Mouse (Mus musculus) spleen, postnatal 10 days (tissue): ENCODE data around the gene Cd79a.
A peak's percentile ranks its signal among the peaks of the same experiment; 100 is the strongest.
"Not testable (repeated sequence)": the region's sequence is repeated elsewhere in the genome, so short reads cannot be mapped to it uniquely, and the experiment has no call there.

ENCODE experiments used
- DNase-seq, 2 experiments: peaks; one replicate each; pipeline ENCODE4 v3.0.0; 2021 to 2022; ENCODE audit warnings: low spot score in 2 of 2

Cd79a gene

DNA sequence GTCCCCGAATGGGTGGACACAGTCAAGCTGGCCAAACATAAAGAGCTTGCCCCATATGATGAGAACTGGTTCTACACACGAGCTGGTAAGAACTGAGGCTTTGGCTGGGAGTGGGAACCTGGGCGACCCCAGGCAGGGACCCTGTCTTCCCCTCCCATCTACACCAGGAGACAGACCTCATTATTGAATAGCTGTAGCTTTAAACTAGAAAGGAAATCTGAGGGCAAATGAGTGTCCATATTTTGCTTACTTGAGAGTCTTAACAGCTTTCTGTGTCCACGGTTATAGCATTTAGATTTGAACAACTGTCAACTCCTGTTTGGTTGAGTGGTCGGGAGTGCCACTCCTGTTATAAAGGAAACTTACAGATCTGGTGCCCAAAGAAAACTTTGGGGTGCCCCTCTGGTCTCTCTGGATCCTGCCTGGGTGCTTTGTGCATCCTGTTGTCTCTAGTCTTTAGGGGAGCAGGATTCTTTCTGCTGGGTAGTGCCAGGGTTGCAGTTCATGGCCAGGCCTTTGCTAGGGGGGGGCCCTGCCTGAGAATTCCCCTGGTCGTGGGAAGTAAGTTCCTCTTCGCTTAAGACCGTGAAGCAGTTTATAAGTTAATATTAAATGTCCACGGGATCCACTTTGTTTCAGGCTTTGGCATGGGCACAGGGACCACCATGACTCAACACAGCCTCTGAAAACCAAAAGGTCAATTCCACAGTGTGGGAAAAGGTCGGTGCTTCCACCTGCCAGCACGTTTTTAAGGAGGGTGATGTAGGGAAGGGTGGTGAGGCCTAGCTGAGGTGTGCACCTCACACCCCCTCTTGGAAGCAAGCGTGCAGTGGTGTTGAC is 11.5 kb upstream of the Cd79a start:
- DNase-seq, result no peak

DNA sequence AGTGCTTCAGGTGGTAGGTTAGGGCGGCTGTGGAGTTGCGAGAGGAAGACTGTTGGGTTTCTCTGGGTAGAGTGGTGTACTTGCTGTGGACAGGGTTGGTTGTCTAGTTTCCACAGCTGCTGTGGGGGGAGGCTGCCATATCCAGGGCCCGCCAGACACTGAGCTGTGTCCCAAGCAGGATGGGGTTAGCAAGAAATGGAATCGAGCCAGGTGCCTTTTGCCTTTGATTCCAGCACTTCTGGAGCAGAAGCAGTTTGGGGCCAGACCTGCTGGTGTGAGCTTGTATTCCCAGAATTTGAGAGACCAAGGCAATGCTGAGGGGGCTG is 10.9 kb upstream of the Cd79a start:
- DNase-seq, result no peak

DNA sequence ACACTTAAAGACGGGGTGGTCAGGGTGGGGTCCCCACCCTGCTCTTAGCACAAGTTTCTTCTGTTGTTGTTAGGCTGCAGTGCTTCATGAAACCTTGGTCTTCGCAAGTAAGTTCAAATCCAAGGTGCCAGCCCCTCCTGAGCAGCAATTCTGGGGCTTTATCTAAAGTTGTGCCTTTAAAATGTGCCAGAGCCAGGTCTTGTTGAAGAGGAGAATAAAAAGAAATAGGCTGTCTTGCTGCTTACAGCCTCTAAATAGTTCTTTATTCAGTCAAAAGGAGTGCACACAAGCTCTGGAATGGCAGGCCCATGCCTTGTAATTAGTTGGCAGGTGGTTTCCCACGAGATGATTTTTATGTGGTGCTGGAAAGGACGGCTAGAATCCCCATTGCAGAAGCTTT is 10.1 kb upstream of the Cd79a start:
- DNase-seq, result no peak

DNA sequence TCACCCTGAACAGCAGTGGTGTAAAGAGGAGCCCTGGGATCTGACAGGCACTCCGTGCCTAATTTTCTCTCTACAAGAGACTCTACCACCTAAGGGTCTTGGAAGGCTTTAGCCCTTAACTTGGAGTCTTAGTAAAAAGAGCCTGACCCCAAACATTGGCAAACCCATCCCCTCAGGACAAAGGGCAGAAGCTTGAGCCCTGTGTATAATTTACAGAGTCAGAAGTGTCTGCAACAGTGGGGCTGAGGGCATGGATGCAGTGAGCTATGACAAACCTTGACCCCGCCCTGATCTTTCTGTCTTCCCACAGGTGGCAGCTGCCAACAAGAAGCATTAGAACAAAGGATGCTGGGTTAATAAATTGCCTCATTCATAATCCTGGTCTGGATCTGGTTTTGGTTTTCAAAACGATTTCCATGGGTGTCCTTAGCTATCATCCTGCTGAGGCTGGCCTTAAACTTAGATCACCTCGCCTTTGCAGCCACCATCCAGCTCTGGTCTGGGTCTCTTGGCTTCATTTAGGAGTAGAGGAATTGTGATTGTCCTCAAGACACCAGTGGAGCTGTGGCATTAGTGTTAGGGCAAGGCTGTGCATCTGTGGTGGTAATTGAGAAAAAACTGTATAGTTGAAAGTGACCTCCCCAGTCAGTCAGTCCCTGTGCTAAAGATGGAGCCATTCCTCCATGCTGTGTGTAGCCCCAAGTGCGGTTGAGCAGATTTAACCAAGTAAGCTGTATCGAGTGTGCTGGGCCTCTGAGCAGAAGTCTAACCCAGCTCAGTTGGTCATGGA is 7.6 kb upstream of the Cd79a start:
- DNase-seq, result no peak

DNA sequence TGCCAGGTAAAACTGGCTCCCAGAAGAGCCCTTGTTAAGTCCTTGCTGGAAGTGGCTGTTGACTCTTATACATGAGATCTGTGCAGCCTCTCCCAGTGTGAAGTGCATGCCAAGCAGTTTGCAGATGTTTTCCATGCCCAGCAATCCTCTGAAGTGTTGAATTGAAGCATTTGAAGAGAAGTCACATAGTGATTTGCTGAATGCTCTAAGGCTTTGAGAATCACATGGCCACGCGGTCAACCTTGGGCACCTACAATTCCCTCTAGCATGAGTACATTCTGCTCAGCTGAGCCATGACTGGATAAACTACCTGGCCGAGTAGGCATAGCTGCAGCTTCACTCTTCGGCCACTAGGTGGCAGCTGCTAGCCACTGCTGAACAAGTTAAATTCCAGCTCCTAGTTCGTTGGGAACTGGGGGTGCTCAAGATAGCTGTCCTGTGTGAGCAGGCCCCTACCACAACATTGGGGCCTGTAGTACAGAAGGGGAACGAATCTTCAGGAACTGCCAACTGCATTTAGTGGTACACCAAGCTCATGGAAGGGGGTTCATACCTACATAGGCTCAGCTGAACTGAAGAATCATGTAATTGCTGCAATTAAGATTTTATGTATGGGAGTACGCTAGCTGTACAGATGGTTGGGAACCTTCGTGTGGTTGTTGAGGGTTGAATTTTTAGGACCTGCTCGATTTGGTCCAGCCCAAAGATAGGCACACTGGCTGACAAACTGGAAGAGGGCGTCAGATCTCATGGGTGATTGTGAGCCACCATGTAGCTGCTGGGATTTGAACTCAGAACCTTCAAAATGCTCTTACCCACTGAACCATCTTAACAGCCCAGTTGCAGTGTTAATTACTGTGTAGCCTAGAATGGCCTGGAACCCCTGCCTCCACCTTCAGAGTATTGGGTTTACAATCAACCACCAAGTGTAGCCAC is 6.6 kb upstream of the Cd79a start:
- DNase-seq, result peak; percentile 67 to 78

DNA sequence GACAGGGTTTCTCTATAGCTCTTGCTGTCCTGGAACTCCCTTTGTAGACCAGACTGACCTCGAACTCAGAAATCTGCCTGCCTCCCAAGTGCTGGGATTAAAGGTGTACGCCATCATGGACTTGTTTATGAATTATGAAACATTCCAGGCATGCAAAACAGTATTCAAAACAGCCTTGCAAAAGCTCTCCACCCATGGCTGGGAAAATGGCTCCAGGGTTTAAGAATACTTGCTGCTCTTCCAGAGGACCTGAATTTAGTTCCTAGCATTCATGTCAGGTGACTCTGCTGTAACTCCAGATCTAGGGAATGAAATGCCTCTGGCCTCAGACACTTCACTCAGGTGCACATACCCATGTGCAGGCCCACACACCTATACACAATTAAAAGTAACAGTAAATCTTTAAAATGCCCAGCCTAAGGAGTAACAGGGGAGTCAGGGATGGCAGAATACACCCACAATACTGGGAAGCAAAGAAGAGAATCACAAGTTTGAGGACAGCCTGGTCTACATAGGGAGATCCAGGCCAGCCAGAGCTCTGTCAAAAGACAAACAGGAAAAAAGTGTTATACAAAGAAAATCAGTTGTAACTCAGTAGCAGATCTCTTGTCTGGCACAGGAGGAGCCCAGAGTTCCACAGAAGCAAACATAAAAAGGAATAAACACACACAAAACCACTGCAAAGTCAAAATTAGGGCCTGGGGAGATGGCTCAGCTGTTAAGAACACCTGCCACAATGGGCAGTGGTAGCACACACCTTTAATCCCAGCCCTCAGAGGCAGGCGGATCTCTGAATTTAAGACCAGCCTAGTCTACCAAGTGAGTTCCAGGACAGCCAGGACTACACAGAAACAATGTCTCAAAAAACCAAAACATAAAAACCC is 5.7 kb upstream of the Cd79a start:
- no peak for DNase-seq

DNA sequence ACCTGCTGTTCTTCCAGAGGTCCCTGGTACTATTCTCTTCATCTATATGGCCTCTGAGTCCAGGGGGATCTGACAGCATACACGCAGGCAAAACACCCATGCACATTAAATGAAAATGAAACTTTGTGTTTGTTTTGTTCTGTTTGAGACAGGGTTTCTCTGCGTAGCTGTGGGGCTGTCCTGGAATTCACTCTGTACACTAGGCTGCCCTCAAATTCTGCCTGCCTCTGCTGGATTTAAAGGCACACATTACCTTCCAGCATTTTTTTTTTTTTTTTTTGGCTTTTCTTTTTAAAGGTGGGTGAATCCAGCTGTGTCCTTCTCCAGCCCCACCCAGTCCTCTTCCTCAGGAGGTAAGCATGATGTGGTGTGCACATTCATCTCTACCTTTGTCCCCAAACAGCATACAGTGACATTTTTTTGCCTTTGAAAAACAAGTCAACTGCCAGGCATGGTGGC is 5.0 kb upstream of the Cd79a start:
- no peak for DNase-seq

DNA sequence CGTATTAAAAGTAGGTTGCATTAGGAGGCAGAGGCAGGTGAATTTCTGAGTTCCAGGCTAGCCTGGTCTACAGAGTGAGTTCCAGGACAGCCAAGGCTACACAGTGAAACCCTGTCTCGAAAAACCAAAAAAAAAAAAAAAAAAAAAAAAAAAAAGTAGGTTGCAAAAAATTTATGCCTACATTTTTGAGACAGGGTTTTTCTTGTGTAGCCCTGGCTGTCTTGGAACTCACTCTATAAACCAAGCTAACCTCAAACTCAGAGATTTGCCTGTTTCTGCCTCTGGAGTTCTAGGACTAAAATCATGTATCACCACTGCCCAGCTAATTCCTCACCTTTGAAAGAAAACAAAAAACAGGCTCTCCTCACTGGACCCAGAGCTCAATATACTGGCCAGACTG is 1.4 kb upstream of the Cd79a start:
- not testable (repeated sequence) for DNase-seq

DNA sequence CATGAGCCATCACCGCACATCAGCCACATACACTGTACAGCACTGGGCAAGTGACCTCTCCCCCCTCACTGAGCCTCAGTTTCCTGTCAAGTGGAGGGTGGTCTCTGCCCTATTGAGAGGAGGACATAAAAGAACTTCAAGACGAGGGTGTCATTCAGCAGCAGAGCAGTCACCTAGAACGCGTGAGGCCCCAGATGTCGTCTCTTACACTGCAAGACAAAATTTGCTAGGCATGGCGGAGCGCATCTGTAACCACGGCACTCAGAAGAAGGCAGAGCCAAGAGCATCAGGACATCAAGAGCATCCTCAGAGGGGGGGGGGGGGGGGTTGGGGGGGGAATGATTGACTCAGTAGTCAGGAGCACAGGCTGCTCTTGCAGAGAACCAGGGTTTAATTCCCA is 912 bp upstream of the Cd79a start:
- DNase-seq, result peak in 1 of 2 experiments; percentile 56

DNA sequence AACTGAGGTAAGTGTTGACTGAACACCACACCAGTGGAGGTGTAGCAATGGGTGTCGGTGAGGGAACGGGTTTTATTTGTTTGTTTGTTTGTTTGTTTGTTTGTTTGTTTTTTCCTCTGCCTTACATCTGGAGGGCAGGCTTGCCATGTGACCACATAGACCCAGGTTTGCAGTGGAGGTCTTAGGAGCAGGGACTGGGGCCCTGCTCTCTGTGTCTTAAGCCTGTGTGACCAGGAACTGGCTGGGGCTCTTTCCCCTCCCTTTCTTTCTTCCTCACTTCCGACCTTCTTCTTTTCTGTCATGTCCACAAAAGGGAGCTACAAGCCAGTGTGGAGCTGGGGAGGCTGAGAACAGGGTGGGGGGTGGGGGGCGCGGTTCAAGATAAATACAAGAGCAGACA is 778 bp downstream of the Cd79a start:
- DNase-seq, result no peak

DNA sequence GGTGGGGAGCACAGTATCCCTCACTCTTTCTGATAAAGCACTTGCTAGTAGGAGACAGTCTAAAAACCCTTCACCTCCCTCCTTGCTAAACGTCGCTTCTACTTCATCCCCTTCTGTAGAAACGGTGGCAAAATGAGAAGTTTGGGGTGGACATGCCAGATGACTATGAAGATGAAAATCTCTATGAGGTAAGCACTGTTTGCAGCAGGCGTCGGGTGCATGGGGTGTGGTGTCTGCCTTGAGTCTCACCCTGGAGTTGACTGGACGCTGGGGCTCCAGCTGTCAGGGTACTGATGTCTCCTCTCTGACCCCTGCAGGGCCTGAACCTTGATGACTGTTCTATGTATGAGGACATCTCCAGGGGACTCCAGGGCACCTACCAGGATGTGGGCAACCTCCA is 3.9 kb downstream of the Cd79a start:
- peak in 1 of 2 experiments; percentile 44 for DNase-seq

DNA sequence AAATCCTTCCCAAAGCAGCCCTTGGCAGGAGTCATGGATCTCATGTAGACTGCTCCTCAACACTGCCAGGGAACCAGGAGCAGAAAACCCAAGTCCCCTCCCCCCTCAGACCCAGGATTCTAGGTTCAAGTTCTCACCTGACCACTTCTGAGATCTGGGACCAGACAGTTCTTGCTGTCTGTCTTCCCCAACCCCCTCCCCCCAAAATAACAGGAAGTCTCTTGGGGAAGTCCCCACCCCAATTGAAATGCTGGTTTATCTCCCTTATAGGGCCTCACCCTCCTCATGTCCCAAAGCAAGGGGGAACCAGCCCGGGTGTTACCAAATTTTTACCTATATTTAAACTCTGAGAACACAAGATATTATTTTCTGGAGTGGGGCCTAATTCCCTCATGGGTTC is 4.7 kb downstream of the Cd79a start:
- peak in 1 of 2 experiments; percentile 45 for DNase-seq

DNA sequence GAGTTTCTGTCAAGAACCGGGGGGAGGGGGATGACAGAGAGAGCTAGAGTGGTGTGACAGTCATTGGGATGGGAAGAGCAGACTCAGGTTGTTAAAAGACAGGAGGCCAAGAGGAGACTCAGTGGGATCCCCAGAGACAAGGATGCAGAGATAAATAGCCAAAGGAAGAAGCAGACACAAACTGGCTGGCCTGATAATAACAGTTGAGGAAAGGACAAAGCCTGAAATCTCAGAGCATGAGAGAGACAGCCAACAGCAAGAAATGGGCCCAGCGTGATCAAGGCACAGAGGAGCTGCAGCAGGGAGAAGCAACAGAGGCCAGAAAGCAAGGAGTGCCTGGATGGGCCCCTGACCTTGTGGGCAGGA is 5.1 kb downstream of the Cd79a start:
- peak in 1 of 2 experiments; percentile 31 for DNase-seq

DNA sequence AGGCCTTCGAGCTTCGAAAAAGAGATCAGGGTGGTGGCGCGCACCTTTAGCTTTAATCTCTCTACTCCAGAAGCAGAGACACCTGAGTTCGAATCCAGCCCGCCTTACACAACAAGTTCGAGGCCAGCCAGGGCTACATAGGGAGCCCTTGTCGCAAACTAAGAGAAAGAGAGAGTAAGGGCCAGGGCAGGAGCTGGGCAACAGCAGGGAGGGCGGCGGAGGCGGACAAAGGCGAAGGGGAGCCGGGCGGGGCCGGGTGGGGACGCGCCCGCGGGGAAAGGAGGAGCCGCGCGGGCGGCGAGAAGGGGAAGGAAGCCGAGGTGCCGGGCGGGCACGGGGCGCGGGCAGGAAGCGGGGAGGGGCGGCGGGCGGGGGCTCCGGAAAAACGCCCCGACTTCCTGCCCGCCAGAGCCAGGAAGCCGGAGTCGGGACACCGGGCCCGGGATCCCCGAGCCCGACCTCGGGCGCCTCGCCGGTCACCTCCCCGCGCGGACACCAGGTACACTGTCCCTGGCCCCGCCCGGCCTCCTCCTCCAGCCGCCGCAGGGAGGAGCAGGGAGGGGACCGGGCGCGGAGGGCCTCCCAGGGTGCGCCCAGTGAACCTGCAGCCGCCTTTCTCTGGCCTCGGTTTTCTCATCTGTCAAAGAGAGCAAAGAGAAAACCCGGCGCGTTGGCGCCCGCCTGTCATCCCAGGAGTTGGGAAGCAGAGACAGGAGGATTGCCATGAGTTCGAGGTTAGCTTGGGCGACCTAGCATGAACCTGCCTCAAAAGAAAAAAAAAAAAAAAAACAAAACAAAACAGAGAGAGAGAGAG is 5.7 kb downstream of the Cd79a start, which contains the start of gene Arhgef1:
Arhgef1 (plus strand) TSS at position 283 of the 814 bp plus-strand sequence.
- DNase-seq, result peak; percentile 83 to 84

DNA sequence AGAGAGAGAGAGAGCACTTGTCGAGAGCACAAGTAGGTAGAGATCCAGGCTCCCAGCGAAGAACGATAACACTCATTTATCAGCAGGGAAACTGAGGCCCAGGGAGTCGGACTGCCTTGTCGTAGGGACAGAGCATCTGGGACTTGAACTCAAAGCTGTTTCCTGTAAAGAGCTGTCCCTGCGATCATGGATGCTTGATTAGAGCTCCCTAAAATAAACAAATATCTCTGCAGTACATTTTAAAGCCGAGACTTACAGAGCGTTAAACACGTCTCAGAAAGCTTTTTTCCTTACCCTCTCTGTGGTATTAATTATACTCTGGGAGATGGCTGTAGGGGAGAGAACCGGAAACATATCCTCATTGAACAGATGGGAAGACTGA is 6.3 kb downstream of the Cd79a start:
- DNase-seq, result peak in 1 of 2 experiments; percentile 42

DNA sequence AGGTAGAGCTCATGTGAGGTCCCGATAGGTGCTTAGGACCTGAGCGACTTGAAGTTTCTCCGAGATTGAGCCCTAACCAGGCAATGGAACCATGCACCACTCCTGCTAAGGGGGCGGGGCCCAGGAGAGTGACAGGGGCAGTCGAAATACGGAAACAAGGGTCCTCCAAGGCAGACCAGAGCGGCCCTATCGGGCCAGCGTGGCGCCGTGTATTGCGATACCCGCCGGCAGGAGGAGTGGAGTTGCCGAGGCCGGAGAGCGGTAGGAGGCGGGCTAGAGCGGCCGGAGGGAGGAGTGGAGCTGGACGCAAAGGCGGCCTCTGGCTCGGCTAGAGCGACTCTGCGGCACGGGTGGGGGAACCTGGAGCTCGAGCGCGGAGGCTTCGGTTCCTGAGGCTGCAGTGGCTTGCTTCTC is 6.9 kb downstream of the Cd79a start:
- peak; percentile 93 to 98 for DNase-seq

DNA sequence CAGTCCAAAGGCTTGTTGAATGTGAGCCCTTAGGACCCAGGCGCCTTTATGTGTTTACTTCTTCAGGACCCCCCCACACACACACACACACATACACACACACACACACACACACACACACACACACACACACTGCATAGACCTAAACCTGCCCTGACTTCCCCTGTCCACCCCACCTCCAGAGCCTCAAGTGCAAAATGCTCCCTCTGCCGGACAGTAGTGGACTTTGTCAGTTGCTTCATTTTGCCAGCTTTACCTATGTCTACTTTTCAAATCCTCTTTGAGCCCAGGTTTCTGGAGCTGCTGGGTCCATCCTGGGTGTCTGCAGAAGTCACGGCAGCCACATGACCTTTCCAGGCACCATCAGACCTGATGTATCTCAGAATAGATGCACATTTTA is 7.8 kb downstream of the Cd79a start:
- peak; percentile 63 to 86 for DNase-seq

DNA sequence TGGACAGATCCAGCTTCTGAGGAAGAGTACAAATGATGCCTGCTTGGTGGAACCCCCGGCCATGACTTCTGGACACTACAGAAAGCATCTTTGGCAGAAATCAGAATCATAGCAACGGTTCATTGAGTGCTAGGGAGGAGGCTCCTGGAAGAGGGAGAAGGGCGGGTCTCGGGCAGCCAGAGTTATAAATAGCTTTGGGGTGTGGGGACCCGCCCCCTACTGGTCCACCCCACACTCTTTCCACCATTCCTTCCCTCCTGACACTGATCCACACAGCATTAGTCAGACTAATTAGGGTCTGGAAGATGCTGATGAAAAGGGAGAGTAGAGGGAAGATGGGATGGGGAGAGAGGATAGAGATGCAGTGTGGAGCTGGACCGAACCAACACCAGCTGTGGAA is 9.4 kb downstream of the Cd79a start:
- DNase-seq, result no peak

DNA sequence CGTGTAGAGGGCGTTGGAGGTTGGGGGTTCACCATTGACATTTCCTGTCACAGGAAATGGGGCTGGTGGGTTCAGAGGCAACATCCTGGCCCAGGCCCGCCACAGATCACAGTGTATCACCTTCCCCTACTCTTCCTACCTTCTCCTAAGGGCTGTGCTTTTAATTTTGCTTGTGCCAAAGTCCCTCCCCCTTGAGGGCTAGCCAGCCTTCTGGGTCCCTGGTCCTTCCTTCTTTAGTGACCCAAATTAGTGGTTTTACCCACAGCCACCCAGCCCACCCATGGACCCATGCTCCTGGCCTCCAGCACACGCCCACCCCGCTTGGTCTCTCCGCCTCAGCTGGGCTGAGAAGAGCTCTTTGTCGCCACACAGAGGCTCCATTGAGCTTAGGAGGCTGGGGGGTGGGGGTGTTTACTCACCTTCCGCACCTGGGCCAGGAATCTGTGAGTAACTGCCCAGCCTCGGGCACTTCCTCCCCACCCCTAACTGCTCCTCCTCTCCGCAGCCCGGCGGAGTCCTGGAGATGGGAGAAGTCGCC is 10.1 kb downstream of the Cd79a start:
- peak in 1 of 2 experiments; percentile 64 for DNase-seq

DNA sequence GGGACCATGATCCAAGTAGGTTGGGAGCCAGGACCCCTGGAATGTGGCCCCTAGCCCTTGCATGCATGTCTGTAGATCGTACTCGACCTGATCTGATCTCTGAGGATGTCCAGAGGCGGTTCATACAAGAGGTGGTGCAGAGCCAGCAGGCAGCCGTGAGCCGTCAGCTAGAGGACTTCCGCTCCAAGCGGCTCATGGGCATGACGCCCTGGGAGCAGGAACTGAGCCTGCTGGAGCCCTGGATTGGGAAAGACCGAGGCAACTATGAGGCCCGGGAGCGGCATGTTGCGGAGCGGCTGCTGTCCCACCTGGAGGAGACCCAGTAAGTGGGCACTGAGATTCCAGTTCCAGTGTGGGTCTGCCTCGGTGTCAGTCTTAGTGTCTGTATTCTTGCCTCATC is 15.3 kb downstream of the Cd79a start:
- DNase-seq, result no peak
